In genomic region chr7:35859601-35860000, GRCm38 (mm10) we compare ENCODE assay signal across 9 mouse cellular contexts. TPM values are rescaled to one million over a fixed set of nuclear protein-coding genes. Genes with fewer than 3 reads are reported as not detected.
A peak's percentile ranks its signal among the peaks of the same experiment; 100 is the strongest.
DNase-seq lines count a peak whose midpoint lies in the region; ATAC-seq and TF ChIP-seq lines count a peak whose summit lies in the region.
"Had no signal": no experiment of that assay in that cellular context is flagged by ENCODE, and none has a peak within 500 bp of the region (broad histone marks: within the 10 kb centered on the region; RNA-seq: fewer than 3 reads in every experiment).

No protein-coding gene starts in this region.

- no peak for ATAC-seq in intestine, postnatal 0 days
- no peak for ATAC-seq in intestine, embryonic 16.5 days

- H3K27me3 ChIP-seq in intestine, postnatal 0 days (replicated peaks; ENCODE audit: control insufficient read depth, insufficient read depth, low read length): no peaks in the 10 kb centered on the region
- no peaks in the 10 kb centered on the region for H3K27me3 ChIP-seq in intestine, embryonic 16.5 days (replicated peaks; ENCODE audit: control insufficient read depth, insufficient read depth, low read length)
- no peaks in the 10 kb centered on the region for H3K27me3 ChIP-seq in E14TG2a.4 (ENCODE audit: insufficient read depth, low read length)
- H3K27me3 ChIP-seq: liver, embryonic 15.5 days had no signal

- H3K4me1 ChIP-seq in intestine, postnatal 0 days (replicated peaks; ENCODE audit: control insufficient read depth, insufficient read depth, low read length): no peaks in the 10 kb centered on the region
- H3K4me1 ChIP-seq in intestine, embryonic 16.5 days (ENCODE audit: control insufficient read depth, insufficient read depth, low read length): no peaks in the 10 kb centered on the region
- no peaks in the 10 kb centered on the region for H3K4me1 ChIP-seq in E14TG2a.4 (replicated peaks; ENCODE audit: low read depth, low read length)
- H3K4me1 ChIP-seq: liver, embryonic 15.5 days had no signal

- TF ChIP-seq CTCF in intestine, postnatal 0 days (IDR thresholded peaks at IDR 0.05; ENCODE audit: low read depth): peak; percentile 57
- TF ChIP-seq CTCF in E14TG2a.4 (conservative IDR thresholded peaks at IDR 0.05; ENCODE audit: low read length): peak; percentile 79

- H3K9ac ChIP-seq in intestine, postnatal 0 days (ENCODE audit: low read depth, low read length): no peak overlapping the region
- H3K9ac ChIP-seq in intestine, embryonic 16.5 days (ENCODE audit: low read depth, low read length): no peak overlapping the region
- H3K9ac ChIP-seq: liver, embryonic 15.5 days had no signal

- H3K9me3 ChIP-seq in intestine, postnatal 0 days (ENCODE audit: control insufficient read depth): no peaks in the 10 kb centered on the region
- no peaks in the 10 kb centered on the region for H3K9me3 ChIP-seq in intestine, embryonic 16.5 days (ENCODE audit: control insufficient read depth, low read length)
- H3K9me3 ChIP-seq in E14TG2a.4 (ENCODE audit: low read length): no peaks in the 10 kb centered on the region
- H3K9me3 ChIP-seq: liver, embryonic 15.5 days had no signal

- no peak overlapping the region for H3K4me2 ChIP-seq in intestine, postnatal 0 days (replicated peaks; ENCODE audit: low read depth)
- no peak overlapping the region for H3K4me2 ChIP-seq in intestine, embryonic 16.5 days (ENCODE audit: low read depth, low read length)
- H3K4me2 ChIP-seq: liver, embryonic 15.5 days had no signal

- H3K36me3 ChIP-seq in intestine, postnatal 0 days (ENCODE audit: control insufficient read depth, insufficient read depth): no peaks in the 10 kb centered on the region
- H3K36me3 ChIP-seq in intestine, embryonic 16.5 days (ENCODE audit: control insufficient read depth, insufficient read depth, low read length): no peaks in the 10 kb centered on the region
- H3K36me3 ChIP-seq in E14TG2a.4 (ENCODE audit: insufficient read depth, low read length): no peaks in the 10 kb centered on the region
- H3K36me3 ChIP-seq: liver, embryonic 15.5 days had no signal

- no peak overlapping the region for H3K4me3 ChIP-seq in intestine, postnatal 0 days (ENCODE audit: low read depth, low read length)
- H3K4me3 ChIP-seq in intestine, embryonic 16.5 days (ENCODE audit: low read length): no peak overlapping the region
- no peak overlapping the region for H3K4me3 ChIP-seq in E14TG2a.4 (replicated peaks; ENCODE audit: low read length)
- H3K4me3 ChIP-seq: liver, embryonic 15.5 days had no signal

- H3K27ac ChIP-seq in intestine, postnatal 0 days (ENCODE audit: low read depth, low read length): no peak overlapping the region
- no peak overlapping the region for H3K27ac ChIP-seq in intestine, embryonic 16.5 days (ENCODE audit: low read length)
- H3K27ac ChIP-seq: liver, embryonic 15.5 days had no signal

- peak; percentile 48 for DNase-seq in R1 (ENCODE audit: low read depth, low spot score)
- peak; percentile 16 for DNase-seq in kidney, postnatal 14 days
- no peak for DNase-seq in frontal cortex, postnatal 14 days (ENCODE audit: low spot score in 2 of 2)
- DNase-seq in layer of hippocampus, postnatal 14 days (ENCODE audit: low spot score in 2 of 2): no peak
- DNase-seq in ovary, adult 18-20 months (ENCODE audit: low spot score): no peak

- 20% methylated on average over 3 of the region's 3 CpGs for WGBS in intestine, postnatal 0 days
- 22% methylated on average over 3 of the region's 3 CpGs for WGBS in intestine, embryonic 16.5 days

RNA-seq across cellular contexts. Expression of gene Zfp507, which starts 56.8 kb away (rescaled TPM):
- polyA plus RNA-seq in intestine, postnatal 0 days (2015; fragmentation: Nextera tagmentation; extraction: Ambion mirVana): 6.2 and 6.8 TPM in 2 replicates
- 10.9 and 14.6 TPM in 2 replicates for polyA plus RNA-seq in intestine, embryonic 16.5 days (2015; fragmentation: Nextera tagmentation; extraction: Ambion mirVana)
- 10 to 100 TPM; 28.3 to 30.5 TPM for total RNA-seq in layer of hippocampus, postnatal 14 days (2021)

Comparison
In these comparisons a context has a peak if more than half of its experiments do, and no peak if none do; other contexts are left out.
1. DNase-seq: peak in R1 (single experiment) and kidney, postnatal 14 days (single experiment); none in frontal cortex, postnatal 14 days (0 of 2), layer of hippocampus, postnatal 14 days (0 of 2) and ovary, adult 18-20 months (single experiment).